Mouse (Mus musculus): Measurements from ENCODE around the gene Gdpd3.

DNA sequence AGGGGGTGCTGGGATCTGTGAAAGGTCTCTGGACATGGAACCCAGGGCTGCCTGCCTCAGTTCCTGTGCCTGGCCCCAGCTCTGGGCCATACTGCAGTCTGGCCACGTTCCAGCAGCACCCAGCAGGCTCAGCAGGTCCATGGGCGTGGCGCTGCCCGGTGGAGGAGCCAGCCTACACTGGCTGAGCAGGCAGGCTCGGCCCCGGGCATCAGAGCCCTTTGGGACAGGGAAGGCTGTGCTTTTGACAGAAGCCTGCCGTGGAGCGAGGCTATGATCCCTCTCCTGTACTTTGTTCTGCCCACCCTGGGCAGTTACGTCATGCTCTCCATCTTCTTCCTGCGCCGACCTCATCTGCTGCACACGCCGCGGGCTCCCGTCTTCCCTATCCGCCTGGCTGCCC, at the start of gene Gdpd3:
- TF ChIP-seq CTCF (IDR thresholded peaks at IDR 0.05; ENCODE audit: insufficient read depth, low read length), result no peak
- TF ChIP-seq POLR2A (IDR thresholded peaks at IDR 0.05; ENCODE audit: borderline replicate concordance, extremely low read depth, low read depth, low read length), result no peak

Measured in lung, adult 2 months (tissue).